Mouse (Mus musculus): ENCODE measurements around the gene Gm27021. TPM values are rescaled to one million over a fixed set of nuclear protein-coding genes. Genes with fewer than 3 reads are reported as not detected.

The Gm27021 gene
- polyA plus RNA-seq, 1 experiment from 2014 or later: 4.7 TPM

GRCm38 (mm10) chr8:120675718-120676117, 7.8 kb upstream of the Gm27021 start:
- WGBS: 74% methylated on average over 8 of the region's 8 CpGs
- Histone ChIP-seq H3K27ac (replicated peaks) (no peak overlapping the region), H3K9ac (ENCODE audit: low read length) (no peak overlapping the region), H3K4me2 (replicated peaks; ENCODE audit: low read depth) (no peak overlapping the region), H3K9me3 (ENCODE audit: control insufficient read depth, low read length) (no peaks in the 10 kb centered on the region), H3K36me3 (ENCODE audit: control insufficient read depth, insufficient read depth, low read length) (peaks cover 8% of the 10 kb centered on the region), H3K27me3 (ENCODE audit: control insufficient read depth, insufficient read depth, low read length) (no peaks in the 10 kb centered on the region), H3K4me3 (ENCODE audit: low read depth, low read length) (no peak overlapping the region), H3K4me1 (replicated peaks; ENCODE audit: control insufficient read depth, insufficient read depth) (no peaks in the 10 kb centered on the region; the same call in 1 of the 2 replicates)
- no peak for TF ChIP-seq EP300 (optimal IDR thresholded peaks at IDR 0.05)
- TF ChIP-seq CTCF (IDR thresholded peaks at IDR 0.05; ENCODE audit: low read depth): peak; percentile 45
- DNase-seq (ENCODE audit: low spot score) (no peak), ATAC-seq (ENCODE audit: low FRiP score, low TSS enrichment) (no peak)

GRCm38 (mm10) chr8:120673298-120673697, 5.4 kb upstream of the Gm27021 start:
- H3K27ac ChIP-seq (replicated peaks): no peak overlapping the region
- TF ChIP-seq EP300 (optimal IDR thresholded peaks at IDR 0.05): no peak
- no peak for TF ChIP-seq CTCF (IDR thresholded peaks at IDR 0.05; ENCODE audit: low read depth)
- no peaks in the 10 kb centered on the region for H3K9me3 ChIP-seq (ENCODE audit: control insufficient read depth, low read length)
- H3K4me1 ChIP-seq (replicated peaks; ENCODE audit: control insufficient read depth, insufficient read depth): no peaks in the 10 kb centered on the region
- WGBS: 92% methylated on average over 7 of the region's 7 CpGs
- no peaks in the 10 kb centered on the region for H3K27me3 ChIP-seq (ENCODE audit: control insufficient read depth, insufficient read depth, low read length)
- no peak for ATAC-seq (ENCODE audit: low FRiP score, low TSS enrichment)
- no peak overlapping the region for H3K4me3 ChIP-seq (ENCODE audit: low read depth, low read length)
- DNase-seq (ENCODE audit: low spot score): no peak
- peaks cover 8% of the 10 kb centered on the region for H3K36me3 ChIP-seq (ENCODE audit: control insufficient read depth, insufficient read depth, low read length)
- no peak overlapping the region for H3K9ac ChIP-seq (ENCODE audit: low read length)
- H3K4me2 ChIP-seq (replicated peaks; ENCODE audit: low read depth): no peak overlapping the region

- WGBS: 86% methylated on average over 16 of the region's 16 CpGs
- H3K9me3 ChIP-seq (ENCODE audit: control insufficient read depth, low read length): no peaks in the 10 kb centered on the region
- no peak for ATAC-seq (ENCODE audit: low FRiP score, low TSS enrichment)
Observed at GRCm38 (mm10) chr8:120672626-120673229, 4.8 kb upstream of the Gm27021 start.

GRCm38 (mm10) chr8:120671775-120672174, 3.9 kb upstream of the Gm27021 start:
- H3K9me3 ChIP-seq (ENCODE audit: control insufficient read depth, low read length): no peaks in the 10 kb centered on the region
- DNase-seq (ENCODE audit: low spot score) (no peak), ATAC-seq (ENCODE audit: low FRiP score, low TSS enrichment) (no peak)
- no peaks in the 10 kb centered on the region for H3K4me1 ChIP-seq (replicated peaks; ENCODE audit: control insufficient read depth, insufficient read depth)
- no peak overlapping the region for H3K4me3 ChIP-seq (ENCODE audit: low read depth, low read length)
- H3K27ac ChIP-seq (replicated peaks): no peak overlapping the region
- TF ChIP-seq EP300 (optimal IDR thresholded peaks at IDR 0.05): no peak
- TF ChIP-seq CTCF (IDR thresholded peaks at IDR 0.05; ENCODE audit: low read depth): no peak
- H3K36me3 ChIP-seq (ENCODE audit: control insufficient read depth, insufficient read depth, low read length): peaks cover 8% of the 10 kb centered on the region
- H3K27me3 ChIP-seq (ENCODE audit: control insufficient read depth, insufficient read depth, low read length): no peaks in the 10 kb centered on the region
- H3K4me2 ChIP-seq (replicated peaks; ENCODE audit: low read depth): no peak overlapping the region
- H3K9ac ChIP-seq (ENCODE audit: low read length): no peak overlapping the region
- WGBS: 57% methylated on average over 6 of the region's 6 CpGs

More at GRCm38 (mm10) chr8:120672626-120673229, 4.8 kb upstream of the Gm27021 start:
- Histone ChIP-seq H3K36me3 (ENCODE audit: control insufficient read depth, insufficient read depth, low read length) (peaks cover 8% of the 10 kb centered on the region), H3K4me1 (replicated peaks; ENCODE audit: control insufficient read depth, insufficient read depth) (no peaks in the 10 kb centered on the region), H3K9ac (ENCODE audit: low read length) (no peak overlapping the region), H3K4me3 (ENCODE audit: low read depth, low read length) (no peak overlapping the region), H3K27ac (replicated peaks) (no peak overlapping the region), H3K27me3 (ENCODE audit: control insufficient read depth, insufficient read depth, low read length) (no peaks in the 10 kb centered on the region), H3K4me2 (replicated peaks; ENCODE audit: low read depth) (no peak overlapping the region)
- TF ChIP-seq EP300 (optimal IDR thresholded peaks at IDR 0.05) (no peak), CTCF (IDR thresholded peaks at IDR 0.05; ENCODE audit: low read depth) (no peak)
- no peak for DNase-seq (ENCODE audit: low spot score)

- Histone ChIP-seq H3K27ac (replicated peaks) (peak within 1 kb of the TSS; percentile 91), H3K4me3 (ENCODE audit: low read depth, low read length) (peak within 1 kb of the TSS; percentile 91), H3K36me3 (ENCODE audit: control insufficient read depth, insufficient read depth, low read length) (peaks cover 6% of the 10 kb centered on the region), H3K27me3 (ENCODE audit: control insufficient read depth, insufficient read depth, low read length) (no peaks in the 10 kb centered on the region), H3K9ac (ENCODE audit: low read length) (peak within 1 kb of the TSS; percentile 97), H3K9me3 (ENCODE audit: control insufficient read depth, low read length) (no peaks in the 10 kb centered on the region), H3K4me2 (replicated peaks; ENCODE audit: low read depth) (peak within 1 kb of the TSS; percentile 91), H3K4me1 (replicated peaks; ENCODE audit: control insufficient read depth, insufficient read depth) (peaks cover 8% of the 10 kb centered on the region)
- WGBS: under 1% methylated on average over 37 of the region's 51 CpGs
- ATAC-seq (ENCODE audit: low FRiP score, low TSS enrichment): peak; percentile 45; the same call in 1 of the 2 replicates
- no peak for DNase-seq (ENCODE audit: low spot score)
- TF ChIP-seq CTCF (IDR thresholded peaks at IDR 0.05; ENCODE audit: low read depth) (no peak), EP300 (optimal IDR thresholded peaks at IDR 0.05) (no peak)
Observed at GRCm38 (mm10) chr8:120668374-120668905, 561 bp upstream of the Gm27021 start, which contains the start of gene Emc8. Gene Emc8, minus strand, starts transcription at chr8:120668573.

- peaks cover 8% of the 10 kb centered on the region for H3K4me1 ChIP-seq (replicated peaks; ENCODE audit: control insufficient read depth, insufficient read depth)
- H3K9ac ChIP-seq (ENCODE audit: low read length): peak overlapping the region; percentile 92
- DNase-seq (ENCODE audit: low spot score) (no peak), ATAC-seq (ENCODE audit: low FRiP score, low TSS enrichment) (no peak)
- peak overlapping the region; percentile 91 for H3K4me3 ChIP-seq (ENCODE audit: low read depth, low read length)
- 4% methylated on average over 17 of the region's 17 CpGs for WGBS
- peak overlapping the region; percentile 91 for H3K27ac ChIP-seq (replicated peaks)
- peak overlapping the region; percentile 76 for H3K4me2 ChIP-seq (replicated peaks; ENCODE audit: low read depth)
- H3K27me3 ChIP-seq (ENCODE audit: control insufficient read depth, insufficient read depth, low read length): no peaks in the 10 kb centered on the region
- no peaks in the 10 kb centered on the region for H3K9me3 ChIP-seq (ENCODE audit: control insufficient read depth, low read length)
- TF ChIP-seq CTCF (IDR thresholded peaks at IDR 0.05; ENCODE audit: low read depth) (no peak), EP300 (optimal IDR thresholded peaks at IDR 0.05) (no peak)
- no peaks in the 10 kb centered on the region; the same call in 1 of the 2 replicates for H3K36me3 ChIP-seq (ENCODE audit: control insufficient read depth, insufficient read depth, low read length)
Observed at GRCm38 (mm10) chr8:120666807-120667470, 940 bp downstream of the Gm27021 start.

Data from stomach, postnatal 0 days (tissue).